Mouse (Mus musculus): ENCODE data around the gene Nab2. TPM values are rescaled to one million over a fixed set of nuclear protein-coding genes. Genes with fewer than 3 reads are reported as not detected.
A peak's percentile ranks its signal among the peaks of the same experiment; 100 is the strongest.

Gene Nab2
- polyA plus RNA-seq, 1 experiment from 2014 or later = 7.5 TPM

DNA sequence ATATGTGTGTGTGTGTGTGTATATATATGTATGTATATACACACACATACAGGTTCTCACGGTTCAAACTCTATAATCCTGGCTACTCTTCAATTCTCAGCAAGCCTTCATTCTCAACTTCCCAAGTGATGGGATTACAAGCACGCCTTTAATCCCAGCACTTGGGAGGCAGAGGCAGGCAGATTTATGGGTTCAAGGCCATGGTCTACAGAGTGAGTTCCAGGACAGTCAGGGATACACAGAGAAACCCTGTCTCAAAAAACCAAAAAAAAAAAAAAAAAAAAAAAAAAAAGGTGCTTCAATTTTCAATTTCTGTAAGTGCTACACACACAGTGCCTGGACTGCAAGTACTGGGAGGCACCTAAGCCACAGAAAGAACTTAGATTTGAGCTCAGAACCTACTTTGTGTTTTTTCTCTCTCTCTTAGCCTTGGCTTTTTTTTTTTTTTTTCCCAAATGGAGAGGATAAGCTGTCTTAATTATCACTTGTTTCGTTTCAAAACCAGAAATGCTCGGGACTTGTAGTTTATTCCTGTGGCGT, 7.6 kb upstream of the Nab2 start:
- no peak for ATAC-seq
- Histone ChIP-seq H3K9ac (ENCODE audit: low read depth, low read length) (peak overlapping the region; percentile 49; the same call in 1 of the 2 replicates), H3K4me1 (ENCODE audit: control insufficient read depth, insufficient read depth, low read length) (peaks cover 9% of the 10 kb centered on the region), H3K4me3 (ENCODE audit: low read length) (peak overlapping the region; percentile 85), H3K27ac (ENCODE audit: low read length) (peak overlapping the region; percentile 25), H3K36me3 (ENCODE audit: control insufficient read depth, insufficient read depth, low read length) (no peaks in the 10 kb centered on the region), H3K9me3 (ENCODE audit: control insufficient read depth, low read length) (no peaks in the 10 kb centered on the region), H3K4me2 (ENCODE audit: low read depth, low read length) (peak overlapping the region; percentile 39), H3K27me3 (replicated peaks; ENCODE audit: control insufficient read depth, insufficient read depth, low read length) (no peaks in the 10 kb centered on the region)
- 48% methylated on average over 5 of the region's 5 CpGs for WGBS

DNA sequence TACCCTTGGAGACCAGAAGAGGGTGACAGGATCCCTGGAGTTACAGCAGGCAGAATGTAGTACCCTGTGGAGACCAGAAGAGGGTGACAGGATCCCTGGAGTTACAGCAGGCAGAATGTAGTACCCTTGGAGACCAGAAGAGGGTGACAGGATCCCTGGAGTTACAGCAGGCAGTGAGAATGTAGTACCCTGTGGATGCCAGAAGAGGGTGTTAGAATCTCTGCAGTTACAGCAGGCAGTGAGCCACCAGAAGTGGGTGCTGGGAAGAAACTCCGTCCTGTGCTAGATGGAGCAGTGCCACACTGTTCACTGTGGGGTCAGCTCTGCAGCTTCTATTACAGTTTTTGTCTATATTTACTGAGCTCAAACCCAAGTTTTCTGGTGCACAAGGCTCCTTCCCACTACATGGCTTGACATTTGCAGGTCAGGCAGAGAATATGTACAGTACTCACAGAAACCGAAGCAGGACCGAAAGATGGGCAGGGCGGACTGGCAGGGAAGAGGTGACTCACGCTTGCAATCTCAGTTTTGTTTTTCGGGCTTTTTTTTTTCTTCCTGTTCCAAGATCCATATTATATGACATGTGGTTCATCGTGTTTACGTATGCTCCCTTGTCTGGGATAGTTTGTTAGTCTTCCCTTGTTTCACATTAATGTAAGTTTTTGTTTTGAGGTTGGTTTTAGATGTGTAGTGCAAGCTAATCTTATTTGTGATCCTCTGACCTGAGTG, 6.6 kb upstream of the Nab2 start:
- Histone ChIP-seq H3K4me3 (ENCODE audit: low read length) (no peak overlapping the region), H3K27me3 (replicated peaks; ENCODE audit: control insufficient read depth, insufficient read depth, low read length) (no peaks in the 10 kb centered on the region), H3K27ac (ENCODE audit: low read length) (peak overlapping the region; percentile 40; the same call in 1 of the 2 replicates), H3K9me3 (ENCODE audit: control insufficient read depth, low read length) (no peaks in the 10 kb centered on the region), H3K4me2 (ENCODE audit: low read depth, low read length) (no peak overlapping the region), H3K36me3 (ENCODE audit: control insufficient read depth, insufficient read depth, low read length) (no peaks in the 10 kb centered on the region), H3K9ac (ENCODE audit: low read depth, low read length) (no peak overlapping the region), H3K4me1 (ENCODE audit: control insufficient read depth, insufficient read depth, low read length) (peaks cover 9% of the 10 kb centered on the region)
- no peak for ATAC-seq
- 81% methylated on average over 8 of the region's 8 CpGs for WGBS

GRCm38 (mm10) chr10:127674046-127674655, 5.8 kb upstream of the Nab2 start:
- H3K9me3 ChIP-seq (ENCODE audit: control insufficient read depth, low read length) = no peaks in the 10 kb centered on the region
- peaks cover 9% of the 10 kb centered on the region for H3K4me1 ChIP-seq (ENCODE audit: control insufficient read depth, insufficient read depth, low read length)
- no peaks in the 10 kb centered on the region for H3K27me3 ChIP-seq (replicated peaks; ENCODE audit: control insufficient read depth, insufficient read depth, low read length)
- WGBS = 92% methylated on average over 6 of the region's 6 CpGs
- ATAC-seq = no peak
- no peaks in the 10 kb centered on the region for H3K36me3 ChIP-seq (ENCODE audit: control insufficient read depth, insufficient read depth, low read length)
- no peak overlapping the region for H3K9ac ChIP-seq (ENCODE audit: low read depth, low read length)
- no peak overlapping the region for H3K4me3 ChIP-seq (ENCODE audit: low read length)
- no peak overlapping the region for H3K27ac ChIP-seq (ENCODE audit: low read length)
- H3K4me2 ChIP-seq (ENCODE audit: low read depth, low read length) = no peak overlapping the region

DNA sequence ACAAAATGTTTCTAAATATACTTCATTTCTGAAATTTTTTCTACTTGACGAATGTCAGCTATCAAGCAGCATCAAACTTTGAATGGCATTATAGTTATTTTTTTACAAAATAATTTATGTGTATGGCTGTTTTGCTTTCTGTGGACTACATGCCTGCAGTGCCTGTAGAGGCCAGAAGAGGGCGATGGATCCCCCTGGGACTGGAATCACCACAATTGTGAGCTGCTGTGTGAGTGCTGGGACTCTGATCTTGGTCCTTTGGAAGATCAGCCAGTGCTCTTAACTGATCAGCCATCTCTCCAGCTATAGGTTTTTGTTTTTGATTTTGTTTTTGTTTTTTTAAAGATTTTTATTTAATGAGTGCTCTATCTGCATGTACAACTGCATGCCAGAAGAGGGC, 2.9 kb upstream of the Nab2 start:
- Histone ChIP-seq H3K4me2 (ENCODE audit: low read depth, low read length) (no peak overlapping the region), H3K9ac (ENCODE audit: low read depth, low read length) (no peak overlapping the region), H3K27me3 (replicated peaks; ENCODE audit: control insufficient read depth, insufficient read depth, low read length) (no peaks in the 10 kb centered on the region), H3K4me3 (ENCODE audit: low read length) (no peak overlapping the region), H3K27ac (ENCODE audit: low read length) (no peak overlapping the region), H3K36me3 (ENCODE audit: control insufficient read depth, insufficient read depth, low read length) (no peaks in the 10 kb centered on the region), H3K4me1 (ENCODE audit: control insufficient read depth, insufficient read depth, low read length) (peaks cover 7% of the 10 kb centered on the region), H3K9me3 (ENCODE audit: control insufficient read depth, low read length) (no peaks in the 10 kb centered on the region)
- WGBS = 41% methylated on average over 2 of the region's 2 CpGs
- no peak for ATAC-seq

DNA sequence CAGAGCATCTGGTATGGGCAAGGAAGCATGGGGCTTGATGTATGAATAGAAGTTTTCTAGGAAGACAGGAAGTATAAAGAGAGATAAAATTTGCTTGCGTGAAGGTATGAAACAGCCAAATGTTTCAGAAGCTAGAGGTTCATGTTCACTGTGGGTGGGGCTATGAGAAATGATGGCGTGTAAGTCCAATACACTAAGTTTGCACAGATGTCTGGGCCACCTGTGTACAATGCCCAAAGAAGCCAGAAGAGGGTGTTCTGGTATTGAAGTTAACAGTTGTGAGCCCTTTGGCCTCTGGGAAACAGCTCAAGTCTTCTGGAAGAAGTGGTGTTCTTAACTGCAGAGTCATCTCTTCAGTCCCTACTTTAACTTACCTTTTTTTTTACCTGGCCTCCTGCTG, 1.8 kb upstream of the Nab2 start:
- ATAC-seq = no peak
- no peak overlapping the region for H3K27ac ChIP-seq (ENCODE audit: low read length)
- WGBS = 87% methylated on average over 2 of the region's 2 CpGs

DNA sequence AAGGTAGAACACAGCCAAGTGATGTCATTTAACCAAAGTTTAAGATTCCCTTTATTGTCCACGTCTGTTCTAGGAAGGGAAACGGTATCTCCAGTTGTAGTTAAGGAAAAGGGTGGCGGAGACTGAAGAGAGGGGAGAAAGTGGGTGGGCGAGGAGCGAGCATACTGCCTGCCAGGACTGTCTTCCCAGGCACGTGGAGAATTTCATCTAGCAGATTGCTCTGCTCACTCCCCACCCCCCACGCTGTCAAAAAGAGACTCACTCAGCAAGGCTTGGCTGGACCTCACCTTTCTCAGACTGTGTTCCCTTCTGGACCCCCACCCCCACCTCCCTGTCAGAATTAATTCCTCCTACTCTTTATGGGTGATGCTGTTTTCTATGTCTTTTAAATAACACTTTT, 802 bp upstream of the Nab2 start:
- WGBS = 21% methylated on average over 7 of the region's 7 CpGs
- H3K4me3 ChIP-seq (ENCODE audit: low read length) = no peak overlapping the region
- no peak for ATAC-seq
- no peaks in the 10 kb centered on the region for H3K9me3 ChIP-seq (ENCODE audit: control insufficient read depth, low read length)
- peaks cover 21% of the 10 kb centered on the region for H3K4me1 ChIP-seq (ENCODE audit: control insufficient read depth, insufficient read depth, low read length)
- no peaks in the 10 kb centered on the region for H3K36me3 ChIP-seq (ENCODE audit: control insufficient read depth, insufficient read depth, low read length)
- H3K9ac ChIP-seq (ENCODE audit: low read depth, low read length) = peak overlapping the region; percentile 34; the same call in 1 of the 2 replicates
- H3K27ac ChIP-seq (ENCODE audit: low read length) = peak overlapping the region; percentile 94
- H3K4me2 ChIP-seq (ENCODE audit: low read depth, low read length) = peak overlapping the region; percentile 76
- no peaks in the 10 kb centered on the region for H3K27me3 ChIP-seq (replicated peaks; ENCODE audit: control insufficient read depth, insufficient read depth, low read length)

More for the DNA sequence above, 1.8 kb upstream of the Nab2 start:
- H3K4me1 ChIP-seq (ENCODE audit: control insufficient read depth, insufficient read depth, low read length) = peaks cover 11% of the 10 kb centered on the region
- no peak overlapping the region for H3K9ac ChIP-seq (ENCODE audit: low read depth, low read length)
- no peak overlapping the region for H3K4me2 ChIP-seq (ENCODE audit: low read depth, low read length)
- no peaks in the 10 kb centered on the region for H3K9me3 ChIP-seq (ENCODE audit: control insufficient read depth, low read length)
- H3K27me3 ChIP-seq (replicated peaks; ENCODE audit: control insufficient read depth, insufficient read depth, low read length) = no peaks in the 10 kb centered on the region
- H3K4me3 ChIP-seq (ENCODE audit: low read length) = no peak overlapping the region
- no peaks in the 10 kb centered on the region for H3K36me3 ChIP-seq (ENCODE audit: control insufficient read depth, insufficient read depth, low read length)

DNA sequence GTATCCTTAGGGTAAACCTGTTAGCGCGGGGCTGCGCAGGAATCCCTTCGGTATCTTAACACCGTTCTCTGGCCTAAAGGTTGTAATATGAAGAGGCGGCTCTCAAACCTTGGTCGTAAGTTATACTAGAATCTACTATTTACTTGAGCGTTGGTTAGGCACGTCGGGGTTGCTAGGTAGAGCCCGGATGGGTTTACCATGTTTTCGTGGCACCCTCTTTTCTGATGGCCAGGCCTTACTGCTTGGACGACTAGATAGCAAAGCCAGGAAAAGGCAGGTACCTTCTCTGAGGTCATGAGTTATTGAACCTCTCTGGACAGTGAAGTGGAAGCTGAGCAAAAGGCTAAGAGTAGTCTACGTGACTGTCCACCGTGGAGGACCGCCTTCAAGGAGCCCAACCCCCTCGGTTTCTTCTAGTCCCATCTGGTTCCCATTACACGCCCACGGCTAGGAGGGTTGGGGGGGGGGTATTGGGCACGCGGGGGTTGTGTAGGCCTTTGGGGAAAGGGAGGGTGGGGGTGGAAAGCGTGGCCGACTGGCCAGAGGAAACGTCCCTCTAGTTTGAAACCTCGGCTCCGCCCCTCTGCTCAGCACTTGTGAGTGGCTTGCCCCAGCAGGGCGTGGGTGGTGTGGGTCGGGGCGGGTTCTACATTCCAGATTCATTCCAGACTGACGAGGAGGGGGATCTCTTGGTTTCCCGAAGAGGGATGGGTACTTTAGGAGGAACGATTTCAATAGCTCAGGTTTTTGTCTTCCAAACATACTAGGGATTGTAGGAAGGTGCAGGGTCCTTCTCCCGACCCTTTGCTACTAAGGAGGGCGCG, 887 bp downstream of the Nab2 start:
- peak overlapping the region; percentile 94 for H3K27ac ChIP-seq (ENCODE audit: low read length)
- H3K9me3 ChIP-seq (ENCODE audit: control insufficient read depth, low read length) = no peaks in the 10 kb centered on the region
- H3K4me1 ChIP-seq (ENCODE audit: control insufficient read depth, insufficient read depth, low read length) = peaks cover 38% of the 10 kb centered on the region
- 2% methylated on average over 35 of the region's 35 CpGs for WGBS
- H3K36me3 ChIP-seq (ENCODE audit: control insufficient read depth, insufficient read depth, low read length) = no peaks in the 10 kb centered on the region
- H3K4me2 ChIP-seq (ENCODE audit: low read depth, low read length) = peak overlapping the region; percentile 76
- H3K4me3 ChIP-seq (ENCODE audit: low read length) = peak overlapping the region; percentile 66
- H3K27me3 ChIP-seq (replicated peaks; ENCODE audit: control insufficient read depth, insufficient read depth, low read length) = no peaks in the 10 kb centered on the region
- H3K9ac ChIP-seq (ENCODE audit: low read depth, low read length) = peak overlapping the region; percentile 80
- ATAC-seq = peak; percentile 69

- no peaks in the 10 kb centered on the region for H3K9me3 ChIP-seq (ENCODE audit: control insufficient read depth, low read length)
- H3K4me3 ChIP-seq (ENCODE audit: low read length) = peak within 1 kb of the TSS; percentile 66
- ATAC-seq = peak; percentile 58
- WGBS = under 1% methylated on average over 64 of the region's 73 CpGs
- no peaks in the 10 kb centered on the region for H3K36me3 ChIP-seq (ENCODE audit: control insufficient read depth, insufficient read depth, low read length)
- no peaks in the 10 kb centered on the region for H3K27me3 ChIP-seq (replicated peaks; ENCODE audit: control insufficient read depth, insufficient read depth, low read length)
- peak within 1 kb of the TSS; percentile 80 for H3K9ac ChIP-seq (ENCODE audit: low read depth, low read length)
- H3K4me2 ChIP-seq (ENCODE audit: low read depth, low read length) = peak within 1 kb of the TSS; percentile 76
- H3K27ac ChIP-seq (ENCODE audit: low read length) = peak within 1 kb of the TSS; percentile 94
- peaks cover 46% of the 10 kb centered on the region for H3K4me1 ChIP-seq (ENCODE audit: control insufficient read depth, insufficient read depth, low read length)
Measured at GRCm38 (mm10) chr10:127666501-127667268, 1.7 kb downstream of the Nab2 start, which contains the start of gene Nemp1. Nemp1 (plus strand) TSS chr10:127666901.

Measured in intestine, embryonic 16.5 days (tissue).